Mouse (Mus musculus) c-Kit-negative CD71-positive TER-119-positive erythroid progenitor cells, embryonic 14.5 days (primary cell): ENCODE measurements around the gene Gm20521.

Experiments
- DNase-seq: peaks from one replicate; pipeline ENCODE4 v3.0.0-alpha.2; 2013; ENCODE audit warnings: low read depth, low spot score

Gene Gm20521

DNA sequence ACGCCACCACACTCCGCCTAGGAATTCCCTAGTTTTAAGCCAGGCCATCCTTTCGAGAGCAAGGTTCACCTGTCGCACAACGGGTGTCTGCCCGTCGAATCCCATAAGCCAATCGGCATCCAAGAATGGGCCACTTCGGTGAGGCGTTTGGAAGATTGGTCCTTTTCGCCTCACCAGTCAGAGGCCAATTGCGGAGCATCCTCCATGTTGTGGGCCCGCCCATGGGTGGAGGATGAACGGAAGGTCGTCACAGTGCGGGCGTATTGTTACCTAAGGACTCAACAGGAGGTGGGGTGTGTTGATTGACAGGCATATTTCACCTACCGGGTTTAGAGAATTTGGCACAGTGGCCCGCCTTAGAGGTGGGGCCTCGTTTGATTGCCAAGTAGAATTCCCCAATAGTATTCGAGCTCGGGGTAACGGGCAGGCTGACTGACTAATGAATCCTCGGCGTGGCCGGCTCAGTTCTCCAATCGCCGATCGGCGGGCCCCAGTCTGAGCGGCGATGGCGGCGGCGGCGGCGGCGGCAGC is 10.5 kb downstream of the Gm20521 start:
- peak; percentile 100 for DNase-seq

DNA sequence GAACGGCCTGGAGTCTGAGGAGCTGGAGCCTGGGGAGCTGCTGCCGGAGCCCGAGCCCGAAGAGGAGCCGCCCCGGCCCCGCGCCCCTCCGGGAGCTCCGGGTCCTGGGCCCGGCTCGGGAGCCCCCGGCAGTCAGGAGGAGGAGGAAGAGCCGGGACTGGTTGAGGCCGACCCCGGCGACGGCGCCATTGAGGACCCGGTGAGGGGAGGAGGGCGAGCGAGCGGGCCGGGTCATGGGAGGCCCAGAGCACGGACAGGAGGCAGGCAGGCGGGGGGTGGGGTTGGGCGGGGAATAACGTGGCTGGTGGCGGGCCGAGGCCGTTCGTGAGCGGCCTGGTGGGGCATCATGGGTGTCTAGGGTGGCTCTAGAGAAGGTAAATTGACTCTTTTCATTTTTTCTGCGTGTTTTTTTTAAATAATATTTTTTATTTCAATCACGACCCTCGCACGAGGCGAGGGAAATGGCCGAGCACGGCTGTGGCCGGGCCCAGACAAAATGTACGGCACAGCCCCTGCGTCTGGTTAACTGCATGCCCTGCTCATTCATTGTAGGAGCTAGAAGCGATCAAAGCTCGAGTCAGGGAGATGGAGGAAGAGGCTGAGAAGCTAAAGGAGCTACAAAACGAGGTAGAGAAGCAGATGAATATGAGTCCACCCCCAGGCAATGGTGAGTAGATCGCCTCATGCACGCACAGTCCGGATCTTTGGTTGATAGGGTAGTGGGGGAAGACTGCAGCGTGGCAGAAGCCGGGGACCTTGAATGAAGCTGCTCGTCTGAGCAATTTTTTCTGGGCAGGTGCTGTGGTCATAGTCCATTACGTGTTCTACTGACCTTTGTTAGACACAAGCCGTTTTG is 11.3 kb downstream of the Gm20521 start:
- no peak for DNase-seq

DNA sequence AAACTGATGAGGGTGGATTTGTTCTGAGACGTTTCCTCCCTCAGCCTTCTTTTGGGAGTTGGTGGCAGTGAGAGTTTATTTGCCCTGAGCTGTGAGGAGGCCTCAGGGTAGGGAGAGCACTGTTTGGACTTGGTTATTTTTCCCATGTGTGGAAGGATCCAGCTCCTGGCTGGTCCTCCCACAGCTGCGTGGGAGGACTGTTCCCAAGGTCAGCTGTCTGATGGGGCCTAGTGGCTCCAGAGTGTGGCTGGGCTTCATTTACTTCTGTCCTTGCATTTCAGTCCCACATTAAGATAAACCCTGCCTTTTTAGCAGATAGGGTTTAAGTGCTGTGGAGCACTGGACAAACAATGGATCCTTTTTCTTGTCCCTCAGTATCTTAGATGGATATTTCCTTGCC is 14.2 kb downstream of the Gm20521 start:
- DNase-seq = no peak

DNA sequence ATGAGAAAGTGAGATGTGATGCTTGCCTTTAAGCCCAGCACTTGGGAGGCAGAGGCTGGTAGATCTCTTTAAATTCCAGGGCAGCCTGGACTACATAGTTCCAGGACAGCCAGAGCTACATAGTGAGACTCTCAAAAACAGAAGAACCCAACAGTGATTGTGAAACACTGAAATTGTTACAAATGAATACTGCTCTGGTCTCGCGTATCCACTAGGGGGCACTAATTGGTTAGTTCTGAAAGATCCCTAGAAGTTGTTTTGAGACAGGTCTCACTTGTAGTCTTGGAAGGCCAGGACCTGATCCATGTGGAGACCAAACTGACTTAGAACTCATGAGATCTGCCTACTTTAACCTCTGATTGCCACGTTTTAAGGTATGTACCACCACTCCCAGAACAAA is 17.1 kb downstream of the Gm20521 start:
- no peak for DNase-seq

DNA sequence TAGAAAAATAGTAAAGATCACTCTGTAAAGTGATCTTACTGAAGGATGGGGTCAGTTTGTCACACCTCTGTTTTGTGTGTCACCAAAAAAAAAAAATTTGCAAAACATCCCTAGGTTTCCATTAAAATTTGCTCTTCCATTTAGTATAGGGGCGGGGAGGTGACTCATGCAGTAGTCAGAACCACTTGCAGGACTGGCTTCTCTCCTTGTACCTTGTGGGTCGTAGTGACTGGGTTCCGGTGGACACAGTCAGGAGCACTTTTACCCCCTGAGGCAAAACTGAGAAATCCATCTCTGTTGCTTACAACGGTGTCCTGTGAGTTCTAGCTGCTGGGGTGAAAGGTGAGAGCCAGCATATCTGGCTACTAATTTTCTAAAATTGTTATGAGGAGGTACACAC is 20.4 kb downstream of the Gm20521 start:
- no peak for DNase-seq

DNA sequence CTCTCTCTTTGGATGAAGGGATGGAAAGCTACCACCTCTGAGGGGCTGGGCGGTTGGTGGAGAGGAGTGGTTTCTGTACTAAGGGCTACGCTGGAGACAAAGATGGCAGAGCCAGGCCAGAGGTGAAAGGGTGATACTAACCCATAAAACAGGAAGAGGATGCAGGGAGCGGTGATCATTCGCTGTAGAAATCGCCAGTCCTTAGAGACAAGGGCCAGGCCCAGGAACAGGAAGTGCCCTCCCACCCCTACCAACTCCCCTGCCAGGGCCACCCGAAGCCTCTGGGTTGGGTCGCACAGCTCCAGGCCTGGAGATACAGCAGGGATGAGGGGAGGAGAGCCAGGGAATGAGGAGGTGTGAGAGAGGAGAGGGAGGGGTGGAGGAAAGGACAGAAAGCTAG is 25.4 kb downstream of the Gm20521 start:
- DNase-seq = no peak

DNA sequence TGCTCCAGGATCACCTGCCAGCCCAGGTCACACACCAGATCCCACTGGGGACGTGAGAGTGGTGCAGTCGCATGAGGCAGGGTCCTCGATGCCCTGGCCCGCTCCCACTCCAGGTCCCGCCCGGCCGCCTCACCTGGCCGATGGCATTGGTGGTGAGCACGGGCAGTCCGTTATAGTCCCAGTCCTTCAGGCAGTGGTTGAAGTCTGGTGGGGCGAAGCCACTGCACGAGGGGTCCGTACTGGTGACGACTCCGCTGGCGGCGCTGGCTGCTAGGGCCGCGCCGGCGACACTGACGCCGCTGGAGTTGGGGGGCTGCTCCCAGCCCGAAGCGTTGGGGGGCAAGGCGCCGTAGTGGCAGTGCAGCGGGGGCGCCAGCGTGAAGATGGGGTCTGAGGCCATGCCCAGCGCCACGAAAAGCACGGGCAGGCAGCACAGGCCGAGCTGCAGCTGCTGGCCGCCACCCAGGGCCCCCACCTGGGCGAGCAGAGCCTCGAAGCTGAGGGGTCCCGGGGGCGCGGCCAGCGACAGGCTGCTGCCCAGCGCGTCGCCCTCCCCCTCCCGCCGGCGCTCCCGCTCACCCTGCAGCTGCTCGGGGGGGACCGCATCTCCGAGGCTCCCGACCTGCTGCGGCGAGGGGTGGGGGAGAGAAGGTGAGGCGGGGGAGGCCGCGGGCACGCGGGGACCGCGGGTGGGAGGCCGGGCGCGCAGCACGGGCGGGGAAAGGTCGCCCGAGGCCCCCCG is 29.0 kb downstream of the Gm20521 start:
- DNase-seq = no peak

DNA sequence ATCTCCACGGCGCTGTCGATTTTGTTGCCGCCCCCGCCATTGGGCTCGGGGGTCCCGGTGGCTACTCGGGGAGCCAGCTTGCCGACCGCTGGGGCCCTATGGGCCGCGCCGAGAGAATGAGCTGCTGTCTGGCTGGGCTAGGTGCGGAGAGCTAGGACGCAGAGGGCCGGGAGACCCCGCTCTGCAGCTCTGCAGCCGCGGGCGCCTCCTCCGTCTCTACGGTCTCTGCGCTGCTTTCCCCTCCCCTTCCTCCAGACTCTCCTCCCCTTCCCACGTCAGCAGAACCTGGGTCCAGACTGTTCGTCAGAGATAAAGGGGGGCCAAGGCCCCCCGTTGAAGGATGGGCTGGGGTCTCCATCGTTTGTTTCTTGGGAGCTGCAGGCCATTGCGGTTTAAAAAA is 29.6 kb downstream of the Gm20521 start, which contains the start of gene Slc22a17:
Slc22a17 (minus strand) TSS at position 247 of the 400 bp plus-strand sequence.
- no peak for DNase-seq

DNA sequence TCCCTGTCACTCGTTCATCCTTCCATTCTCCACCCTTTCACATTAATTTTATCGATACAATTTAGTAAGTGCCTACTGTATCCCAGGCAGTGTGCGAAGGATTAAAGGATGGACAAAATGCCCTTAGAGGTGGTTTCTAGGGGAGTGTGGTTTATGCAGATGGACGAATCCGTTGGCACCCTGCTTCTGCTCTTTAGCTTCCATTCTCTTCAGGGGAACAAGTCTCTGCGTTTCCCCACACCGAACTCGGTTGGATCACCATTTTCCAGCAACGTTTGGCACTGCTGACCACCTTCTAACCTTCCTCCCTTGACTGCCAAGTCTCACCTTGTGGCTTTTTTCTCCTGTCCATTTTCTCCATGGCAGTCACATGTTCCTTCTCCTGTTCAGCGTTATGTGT is 30.1 kb downstream of the Gm20521 start:
- no peak for DNase-seq

DNA sequence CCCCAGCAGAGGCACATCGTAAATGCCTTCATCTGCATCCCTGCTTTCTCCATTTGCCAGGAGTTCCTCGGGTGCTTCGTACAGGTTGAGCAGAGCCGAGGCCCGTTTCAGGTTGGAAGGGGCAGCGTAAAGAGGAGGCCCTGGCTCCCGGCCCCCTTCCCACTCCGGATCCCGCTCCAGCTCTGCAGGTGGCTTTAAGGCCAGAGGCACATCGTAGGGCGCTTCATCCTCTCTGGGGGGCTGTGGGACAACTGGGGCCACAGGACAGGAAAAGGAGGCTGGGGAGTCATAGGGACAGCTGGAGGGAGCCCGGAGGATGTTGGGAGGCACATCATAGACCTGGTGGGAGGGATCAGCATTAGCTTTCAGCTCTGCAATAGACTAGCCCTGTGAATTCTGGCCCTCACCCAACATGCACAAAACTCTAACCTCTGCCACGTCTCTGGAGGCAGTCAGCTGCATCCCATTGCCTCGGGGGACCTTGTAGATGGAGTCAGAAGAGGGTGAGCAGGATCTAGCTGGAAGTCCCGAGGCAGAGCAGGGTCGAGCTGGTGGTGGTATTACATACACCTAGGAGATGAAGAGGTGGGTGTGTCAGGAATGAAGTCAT is 36.9 kb downstream of the Gm20521 start:
- no peak for DNase-seq

DNA sequence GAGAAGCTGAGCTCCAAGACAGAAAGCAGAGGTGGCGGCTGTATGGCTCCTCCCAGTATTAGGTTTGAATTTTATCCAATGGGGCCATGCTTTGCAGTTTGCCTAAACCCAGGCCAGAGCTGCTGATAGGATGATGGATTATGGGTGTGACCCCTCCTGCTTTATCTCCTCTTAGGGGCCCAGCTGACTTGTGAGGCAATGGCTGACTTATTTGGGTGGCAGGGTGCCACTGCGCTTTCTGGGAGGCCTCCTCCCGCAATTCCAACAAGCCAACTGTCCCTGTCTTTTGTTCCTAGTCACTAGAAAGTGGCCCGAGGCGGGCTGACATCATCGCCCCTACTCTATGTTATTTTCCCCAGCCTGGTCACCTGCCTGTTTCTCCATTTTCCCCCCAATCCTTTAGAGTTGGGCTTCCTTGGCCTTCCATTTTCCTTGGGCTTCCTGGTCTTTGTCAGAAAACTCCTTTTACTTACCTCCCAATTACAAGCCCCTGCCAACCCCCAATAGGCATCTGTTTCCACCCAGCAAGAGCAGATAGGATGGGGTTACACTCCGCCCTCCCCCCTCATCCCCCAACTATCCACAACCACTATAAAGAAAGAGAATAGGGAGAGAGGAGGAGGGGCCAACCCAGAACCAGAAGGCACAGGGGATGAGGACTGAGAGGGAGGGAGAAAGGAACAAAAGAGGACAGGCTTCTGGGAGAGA is 41.6 kb downstream of the Gm20521 start:
- peak; percentile 22 for DNase-seq

DNA sequence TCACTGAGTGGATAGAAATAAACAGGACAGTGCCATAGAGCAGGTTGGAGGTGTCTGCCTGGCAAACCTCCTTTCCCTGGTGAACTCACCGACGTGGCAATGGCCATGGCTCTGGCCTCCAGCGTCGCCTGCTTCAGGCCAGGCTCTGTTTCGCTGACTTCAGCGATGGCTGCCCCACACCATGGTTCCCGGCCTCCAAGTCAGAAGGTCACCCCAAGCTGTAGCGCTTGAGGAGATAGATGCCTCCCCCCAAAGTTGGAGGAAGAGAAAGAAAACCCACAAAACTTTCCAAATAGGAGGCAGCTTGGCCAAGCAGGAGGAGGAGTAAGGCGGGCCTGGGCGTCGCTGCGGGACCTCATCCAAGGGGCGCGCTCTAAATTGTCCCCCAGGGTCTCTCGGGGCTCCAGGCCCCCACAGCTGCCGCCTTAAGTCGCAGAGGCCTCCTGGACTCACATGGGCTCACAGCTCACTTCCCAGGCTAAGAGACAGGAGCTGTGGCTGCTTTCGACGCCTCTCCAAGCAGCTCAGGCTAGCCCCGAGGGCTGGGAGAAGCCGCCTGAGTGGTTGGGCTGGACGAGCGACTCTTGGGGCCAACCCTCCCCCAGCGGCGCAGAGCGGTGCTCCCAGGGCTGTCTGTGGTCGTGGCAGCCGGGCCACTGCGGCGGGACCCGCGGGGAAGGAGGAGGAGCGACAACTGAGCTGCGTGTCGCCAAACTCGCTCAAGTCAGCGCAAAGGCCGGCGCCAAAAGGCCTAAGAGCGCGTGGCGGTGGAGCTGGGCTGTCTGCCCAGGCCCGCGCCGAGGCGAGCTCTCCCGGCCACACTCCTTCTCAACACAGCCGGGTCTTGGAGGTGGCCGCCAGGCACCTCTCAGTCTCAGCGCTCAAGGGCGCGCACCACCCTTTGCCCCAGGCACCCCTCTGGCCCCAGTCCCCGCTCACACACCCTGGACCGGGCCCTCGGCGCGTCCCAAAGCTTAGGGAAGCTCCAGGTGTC is 42.4 kb downstream of the Gm20521 start, which contains the start of gene Efs:
Efs (minus strand) TSS at position 778 of the 994 bp plus-strand sequence.
- DNase-seq = no peak

DNA sequence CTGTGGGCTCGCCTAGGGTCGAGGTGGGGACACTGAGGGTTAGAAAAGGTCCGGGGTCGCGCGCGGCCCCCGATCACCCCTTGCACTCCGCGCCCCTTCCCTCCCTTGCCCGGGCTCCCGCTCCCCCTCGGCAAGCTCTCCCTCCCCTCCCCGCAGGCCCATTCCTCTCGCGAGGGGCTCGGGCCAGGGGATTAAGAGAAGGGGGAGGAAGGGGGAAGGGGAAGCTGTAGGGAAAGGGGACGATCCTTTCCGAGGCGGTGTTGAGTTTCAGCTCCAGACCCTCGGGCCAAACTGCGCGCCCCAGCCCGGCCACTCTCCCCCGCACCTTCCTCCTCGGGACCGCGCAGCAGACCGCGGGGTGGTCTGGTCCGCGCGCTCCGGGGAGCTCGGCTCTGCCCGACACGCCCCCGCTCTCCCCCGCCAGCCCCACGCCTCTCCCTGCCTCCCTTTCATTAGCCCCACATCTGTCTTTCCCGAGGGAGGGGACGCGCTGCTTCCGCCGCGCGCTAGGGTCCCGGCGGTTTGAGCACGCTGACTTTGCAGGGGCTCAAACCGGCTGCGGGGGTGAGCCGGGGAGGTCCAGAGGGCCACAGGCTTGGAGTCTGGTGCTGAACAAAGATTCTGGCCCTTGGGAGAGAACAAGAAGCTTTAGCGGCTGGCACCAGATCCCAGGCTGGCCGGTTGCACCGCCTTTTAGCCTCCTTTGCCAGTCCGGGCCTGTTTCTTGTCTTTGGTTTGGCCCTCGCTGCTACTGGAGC is 43.3 kb downstream of the Gm20521 start:
- DNase-seq = no peak

DNA sequence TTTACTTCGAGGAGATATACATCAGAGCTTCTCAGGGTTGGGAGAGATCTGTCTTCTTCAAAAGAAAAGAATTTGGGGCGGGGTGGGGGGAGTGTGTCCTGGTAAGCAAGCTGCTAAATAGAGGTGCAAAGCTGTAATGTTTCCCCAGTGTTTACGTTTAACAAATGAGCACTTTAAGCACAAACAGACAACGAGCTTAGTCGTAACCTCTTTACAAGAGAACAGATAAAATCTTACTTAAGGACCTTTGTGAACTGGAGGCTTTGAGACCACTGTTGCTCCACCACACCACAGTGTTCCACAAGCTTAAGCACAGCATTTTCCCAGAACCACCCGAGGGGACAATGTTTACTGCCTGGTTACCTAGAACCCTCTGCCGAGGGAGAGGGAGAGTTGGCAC is 44.1 kb downstream of the Gm20521 start:
- DNase-seq = no peak

DNA sequence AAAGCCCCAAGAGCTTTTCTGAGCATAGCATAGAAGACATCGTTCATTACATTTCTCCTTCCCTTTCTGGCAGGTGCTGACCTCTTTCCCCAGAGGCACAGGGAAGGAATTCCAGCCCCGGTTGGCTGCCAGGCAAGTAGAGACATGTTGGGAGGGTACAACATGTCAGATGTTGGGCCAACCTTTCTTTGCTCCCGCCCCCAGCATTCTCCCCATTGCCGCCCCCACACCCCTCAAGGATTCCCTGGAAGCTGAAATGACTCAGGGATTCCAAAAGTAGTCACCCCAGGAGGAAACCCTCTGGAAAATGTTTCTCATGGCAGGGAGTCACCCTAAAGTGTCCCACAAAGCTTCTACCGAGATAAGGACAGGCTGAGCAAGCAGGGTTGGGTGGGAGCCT is 46.6 kb downstream of the Gm20521 start:
- DNase-seq = no peak

DNA sequence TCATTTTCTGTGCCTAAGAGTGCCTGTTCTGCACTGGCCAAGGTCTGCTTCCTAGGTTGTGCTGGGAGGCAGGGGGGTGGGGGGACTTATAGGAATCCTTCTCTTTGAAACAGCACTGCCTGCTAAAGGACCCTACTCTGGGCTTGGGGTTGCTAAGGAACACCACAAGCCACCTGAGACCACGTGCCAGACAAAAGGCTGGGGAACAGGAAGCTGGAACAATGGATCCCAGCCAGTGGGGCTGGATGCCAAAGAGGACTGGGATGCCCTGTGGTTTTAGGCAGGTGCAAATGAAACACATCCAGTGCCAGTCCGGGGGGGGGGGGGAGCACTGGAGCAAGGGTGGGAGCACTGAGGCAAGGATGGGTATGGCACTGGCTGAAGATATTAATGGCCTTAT is 47.2 kb downstream of the Gm20521 start:
- no peak for DNase-seq

DNA sequence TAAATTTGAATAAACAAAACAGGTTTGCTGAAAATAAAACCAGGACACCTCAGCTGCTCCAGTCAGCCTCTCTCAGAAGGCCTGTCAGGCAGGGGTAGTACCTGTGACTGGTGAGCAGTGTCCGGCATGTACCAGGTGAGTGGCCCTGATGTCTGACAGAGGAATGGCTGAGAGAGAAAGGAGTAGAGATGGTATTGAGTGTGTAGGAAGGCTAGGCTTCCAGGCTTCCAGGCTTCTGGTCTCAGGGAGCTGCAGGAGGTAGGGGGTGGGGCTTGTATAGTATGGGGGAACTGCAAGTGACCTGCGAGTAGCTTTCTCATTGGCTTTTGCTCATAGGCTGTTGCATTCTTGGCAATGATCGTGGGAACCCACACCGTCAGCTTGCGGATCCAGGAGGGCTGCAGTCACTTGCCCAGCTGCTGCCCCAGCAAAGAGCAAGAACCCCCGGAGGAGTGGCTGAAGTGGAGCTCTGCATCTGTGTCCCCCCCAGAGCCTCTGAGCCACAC is 49.5 kb downstream of the Gm20521 start, which contains the start of gene Il25:
Il25 (plus strand) TSS at position 51 of the 506 bp plus-strand sequence.
- DNase-seq = no peak

DNA sequence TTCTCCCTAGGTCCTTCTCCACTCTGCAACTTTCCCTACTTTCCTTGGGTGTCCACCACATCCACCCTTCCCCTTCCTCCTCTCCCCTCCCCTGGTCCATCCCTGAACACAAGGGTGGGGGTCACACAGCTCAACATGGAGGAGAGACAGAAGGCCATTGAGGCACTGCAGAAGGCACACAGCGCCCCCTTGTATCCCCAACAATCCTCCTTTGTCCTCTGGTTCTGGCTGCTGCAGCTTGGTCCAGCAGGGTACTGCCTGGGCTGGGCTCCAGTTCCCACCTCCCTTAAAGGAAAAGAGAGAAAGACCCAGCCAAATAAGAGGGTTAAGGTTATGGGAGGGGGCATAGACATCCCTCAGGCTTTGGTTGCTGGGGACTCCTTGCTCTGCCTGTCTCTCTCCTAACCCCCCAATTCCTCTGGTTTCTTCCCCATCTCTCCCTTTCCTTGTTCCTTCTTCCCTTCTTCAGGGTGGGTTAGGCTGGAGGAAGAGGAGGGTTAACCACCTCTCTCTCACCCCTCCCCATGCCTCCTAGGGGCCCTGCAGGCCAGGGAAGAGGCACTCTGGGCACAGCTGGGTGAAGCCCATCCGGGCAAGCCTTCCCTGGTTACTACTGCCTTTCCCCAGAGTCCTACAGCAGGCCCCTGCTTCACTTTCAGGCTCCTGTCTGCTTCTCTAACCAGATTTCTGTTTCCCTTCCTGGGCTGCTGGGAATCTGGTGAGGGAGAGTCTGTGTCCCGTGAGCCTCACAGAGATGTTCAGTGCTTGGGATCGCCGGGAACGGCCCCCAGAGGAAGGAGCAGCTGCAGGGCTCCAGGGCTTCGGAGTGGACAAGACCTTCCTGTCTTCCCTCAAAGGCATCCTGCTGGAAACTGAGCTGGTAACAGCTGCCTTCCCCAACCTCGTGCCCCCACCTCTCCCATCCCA is 52.9 kb downstream of the Gm20521 start, which contains the start of gene Cmtm5:
Cmtm5 (plus strand) TSS at position 358 of the 927 bp plus-strand sequence.
- no peak for DNase-seq
